Mouse (Mus musculus): Measurements from ENCODE around the gene Gpm6b. TPM values are rescaled to one million over a fixed set of nuclear protein-coding genes. Genes with fewer than 3 reads are reported as not detected.

The Gpm6b gene
- polyA plus RNA-seq, 1 experiment from 2014 or later: 312 TPM

DNA sequence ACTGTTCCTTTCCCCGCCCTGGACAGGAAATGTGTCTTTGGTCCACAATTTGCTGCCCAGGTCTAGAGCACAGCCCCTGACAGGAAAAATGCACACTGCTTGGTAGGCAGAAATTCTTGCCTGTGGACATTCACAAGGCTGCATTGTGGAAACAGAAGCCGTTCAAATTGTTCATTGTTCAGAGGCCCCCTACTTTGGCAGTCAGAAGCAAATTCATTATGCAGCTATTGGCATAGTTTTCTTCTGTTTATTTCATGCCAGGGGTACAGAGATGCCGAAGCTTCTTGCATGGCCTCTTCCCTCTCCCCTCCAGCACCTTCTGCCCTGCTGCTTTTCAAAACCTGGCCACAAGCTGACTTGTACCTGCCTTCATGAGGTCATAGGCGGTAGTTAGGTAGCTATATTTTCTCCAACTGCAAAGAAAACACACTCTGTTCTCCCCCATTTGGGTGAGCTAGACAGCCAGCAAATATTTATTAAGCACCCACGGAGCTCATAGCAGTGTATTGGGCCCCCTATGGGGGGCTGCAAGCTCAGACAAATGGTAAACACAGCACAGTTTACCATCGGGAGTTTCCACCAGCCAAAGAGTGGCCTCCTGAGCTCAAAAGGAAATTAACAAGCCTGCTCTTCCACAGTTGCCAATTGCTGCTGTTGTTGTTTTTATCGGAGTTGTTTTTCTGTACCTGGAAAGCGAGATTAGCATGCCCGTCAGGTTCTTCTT lies 48.2 kb downstream of the Gpm6b start:
- H3K27ac ChIP-seq (ENCODE audit: low read depth, low read length): peak overlapping the region; percentile 73
- no peaks in the 10 kb centered on the region; the same call in 1 of the 2 replicates for H3K27me3 ChIP-seq (replicated peaks; ENCODE audit: control insufficient read depth, insufficient read depth, low read length)
- H3K4me2 ChIP-seq (ENCODE audit: low read length): peak overlapping the region; percentile 3; the same call in 1 of the 2 replicates
- H3K4me1 ChIP-seq (ENCODE audit: control insufficient read depth, insufficient read depth, low read depth, low read length): peaks cover 7% of the 10 kb centered on the region
- no peaks in the 10 kb centered on the region for H3K9me3 ChIP-seq (ENCODE audit: control insufficient read depth, low read length)
- no peak overlapping the region for H3K4me3 ChIP-seq (ENCODE audit: low read length)
- ATAC-seq: peak; percentile 80
- 42% methylated on average over 9 of the region's 9 CpGs for WGBS
- no peak overlapping the region; the same call in 1 of the 2 replicates for H3K9ac ChIP-seq (ENCODE audit: low read depth, low read length)
- H3K36me3 ChIP-seq (ENCODE audit: control insufficient read depth, insufficient read depth, low read length): no peaks in the 10 kb centered on the region

DNA sequence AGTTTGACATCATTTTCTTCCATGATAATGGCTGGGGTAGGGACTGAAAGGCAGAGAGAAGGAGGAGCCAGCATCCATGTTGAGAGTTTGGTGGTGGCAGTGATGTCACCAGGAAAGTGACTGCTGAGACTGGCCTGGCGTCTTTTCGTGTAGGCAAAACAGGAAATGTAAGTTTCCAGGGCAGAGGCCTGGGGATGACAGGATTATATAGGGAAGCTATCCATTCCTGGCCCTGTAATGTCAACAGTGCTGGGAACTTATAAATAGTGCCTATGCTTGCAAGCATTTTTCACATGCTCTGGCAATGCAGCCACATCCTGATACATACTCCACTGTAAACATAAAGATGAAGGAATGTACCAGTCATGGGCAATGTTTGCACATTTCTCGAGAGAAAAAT lies 52.6 kb downstream of the Gpm6b start:
- Histone ChIP-seq H3K9ac (ENCODE audit: low read depth, low read length) (no peak overlapping the region), H3K4me2 (ENCODE audit: low read length) (no peak overlapping the region), H3K36me3 (ENCODE audit: control insufficient read depth, insufficient read depth, low read length) (no peaks in the 10 kb centered on the region), H3K27ac (ENCODE audit: low read depth, low read length) (no peak overlapping the region), H3K27me3 (replicated peaks; ENCODE audit: control insufficient read depth, insufficient read depth, low read length) (no peaks in the 10 kb centered on the region; the same call in 1 of the 2 replicates), H3K9me3 (ENCODE audit: control insufficient read depth, low read length) (no peaks in the 10 kb centered on the region), H3K4me3 (ENCODE audit: low read length) (no peak overlapping the region), H3K4me1 (ENCODE audit: control insufficient read depth, insufficient read depth, low read depth, low read length) (peaks cover 7% of the 10 kb centered on the region)
- no peak for ATAC-seq
- 57% methylated on average over 3 of the region's 3 CpGs for WGBS

GRCm38 (mm10) chrX:166293465-166293864 lies 54.8 kb downstream of the Gpm6b start:
- ATAC-seq: no peak
- Histone ChIP-seq H3K9me3 (ENCODE audit: control insufficient read depth, low read length) (no peaks in the 10 kb centered on the region), H3K4me2 (ENCODE audit: low read length) (no peak overlapping the region), H3K27me3 (replicated peaks; ENCODE audit: control insufficient read depth, insufficient read depth, low read length) (no peaks in the 10 kb centered on the region; the same call in 1 of the 2 replicates), H3K27ac (ENCODE audit: low read depth, low read length) (no peak overlapping the region), H3K4me3 (ENCODE audit: low read length) (no peak overlapping the region), H3K36me3 (ENCODE audit: control insufficient read depth, insufficient read depth, low read length) (no peaks in the 10 kb centered on the region), H3K9ac (ENCODE audit: low read depth, low read length) (no peak overlapping the region), H3K4me1 (ENCODE audit: control insufficient read depth, insufficient read depth, low read depth, low read length) (no peaks in the 10 kb centered on the region)
- 94% methylated on average over 3 of the region's 3 CpGs for WGBS

DNA sequence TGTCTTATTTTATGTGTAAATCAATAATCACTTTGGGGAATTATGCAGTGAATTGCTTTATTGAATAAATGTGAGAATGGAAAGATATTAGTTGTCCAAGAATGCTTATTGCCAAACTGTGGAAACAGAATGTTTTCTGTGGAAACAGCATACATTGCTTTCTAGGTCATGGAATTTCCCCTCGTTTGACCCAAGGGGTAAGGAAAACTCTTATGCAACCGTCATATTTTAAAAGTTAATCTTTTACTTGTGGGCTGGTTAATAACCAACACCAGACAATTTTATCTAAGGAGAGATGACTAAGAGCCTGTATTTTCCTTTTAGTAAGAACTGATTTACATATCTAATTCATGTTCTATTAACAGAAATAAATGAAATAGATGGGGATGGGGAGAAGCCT lies 64.1 kb downstream of the Gpm6b start:
- H3K27ac ChIP-seq (ENCODE audit: low read depth, low read length): no peak overlapping the region

DNA sequence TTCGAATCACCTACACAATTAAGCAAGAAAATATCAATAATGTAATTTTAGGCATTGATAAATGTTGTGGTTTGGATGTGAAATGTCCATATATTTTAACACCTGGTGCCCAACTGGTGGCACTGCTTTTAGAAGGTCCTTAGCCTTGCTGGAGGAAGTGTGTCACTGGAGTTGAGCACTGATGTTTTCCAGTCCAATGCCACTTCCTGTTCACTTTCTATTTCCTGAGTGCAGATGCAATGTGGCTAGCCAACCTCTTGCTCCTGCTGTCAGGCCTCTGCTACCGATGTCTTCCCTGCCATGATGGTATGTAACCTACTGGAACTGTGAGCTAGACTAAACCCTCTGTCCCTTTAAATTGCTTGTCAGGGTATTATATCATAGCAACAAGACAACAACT lies 65.6 kb downstream of the Gpm6b start:
- no peak overlapping the region for H3K9ac ChIP-seq (ENCODE audit: low read depth, low read length)
- WGBS: 85% methylated on average over 2 of the region's 2 CpGs

More for the DNA sequence above, 64.1 kb downstream of the Gpm6b start:
- Histone ChIP-seq H3K9me3 (ENCODE audit: control insufficient read depth, low read length) (no peaks in the 10 kb centered on the region), H3K9ac (ENCODE audit: low read depth, low read length) (no peak overlapping the region), H3K4me3 (ENCODE audit: low read length) (no peak overlapping the region), H3K36me3 (ENCODE audit: control insufficient read depth, insufficient read depth, low read length) (no peaks in the 10 kb centered on the region), H3K4me2 (ENCODE audit: low read length) (no peak overlapping the region), H3K27me3 (replicated peaks; ENCODE audit: control insufficient read depth, insufficient read depth, low read length) (no peaks in the 10 kb centered on the region; the same call in 1 of the 2 replicates), H3K4me1 (ENCODE audit: control insufficient read depth, insufficient read depth, low read depth, low read length) (no peaks in the 10 kb centered on the region)
- 67% methylated on average over 2 of the region's 2 CpGs for WGBS
- ATAC-seq: no peak

DNA sequence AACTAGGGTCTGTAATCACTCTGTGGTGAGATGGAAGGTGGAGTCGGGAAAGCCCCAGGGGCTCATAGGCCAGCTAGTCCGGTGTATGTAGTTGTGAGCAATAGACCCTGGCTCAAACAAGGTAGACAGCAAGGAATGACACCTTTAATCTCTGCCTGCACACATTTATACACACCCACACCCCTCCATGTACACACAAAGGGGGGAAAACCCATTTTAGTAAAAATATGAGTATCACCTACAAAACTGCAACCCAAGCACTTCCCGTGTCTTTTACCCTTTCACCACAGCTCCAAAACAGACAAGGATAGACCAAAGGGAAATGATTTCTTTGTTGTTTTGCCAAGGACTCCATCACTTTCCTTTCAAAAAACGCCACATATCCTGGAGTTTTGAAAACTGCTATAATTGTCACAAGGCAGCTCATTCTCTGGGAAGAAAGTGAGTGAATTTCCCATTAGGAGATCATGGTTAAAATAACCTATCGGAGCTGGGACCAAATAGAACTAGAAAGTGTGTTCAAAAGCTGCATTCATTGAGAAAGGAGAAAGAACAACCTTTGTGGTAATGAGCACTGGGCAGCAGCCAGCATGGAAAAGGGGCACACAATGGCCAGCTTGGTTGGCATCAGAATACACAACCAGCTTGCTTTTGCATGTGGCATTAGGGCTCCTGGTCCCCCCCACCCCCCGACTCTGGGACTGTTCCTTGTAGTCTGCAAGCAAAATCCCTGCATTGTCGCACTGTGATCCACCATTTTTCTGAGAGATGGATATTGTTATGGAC lies 68.9 kb downstream of the Gpm6b start:
- WGBS: 68% methylated on average over 7 of the region's 7 CpGs
- Histone ChIP-seq H3K9ac (ENCODE audit: low read depth, low read length) (no peak overlapping the region), H3K9me3 (ENCODE audit: control insufficient read depth, low read length) (no peaks in the 10 kb centered on the region), H3K4me1 (ENCODE audit: control insufficient read depth, insufficient read depth, low read depth, low read length) (no peaks in the 10 kb centered on the region), H3K4me3 (ENCODE audit: low read length) (no peak overlapping the region), H3K4me2 (ENCODE audit: low read length) (no peak overlapping the region), H3K27me3 (replicated peaks; ENCODE audit: control insufficient read depth, insufficient read depth, low read length) (no peaks in the 10 kb centered on the region; the same call in 1 of the 2 replicates), H3K27ac (ENCODE audit: low read depth, low read length) (peak overlapping the region; percentile 44; the same call in 1 of the 2 replicates), H3K36me3 (ENCODE audit: control insufficient read depth, insufficient read depth, low read length) (no peaks in the 10 kb centered on the region)
- peak; percentile 79 for ATAC-seq

More for the DNA sequence above, 65.6 kb downstream of the Gpm6b start:
- Histone ChIP-seq H3K4me3 (ENCODE audit: low read length) (no peak overlapping the region), H3K36me3 (ENCODE audit: control insufficient read depth, insufficient read depth, low read length) (no peaks in the 10 kb centered on the region), H3K9me3 (ENCODE audit: control insufficient read depth, low read length) (no peaks in the 10 kb centered on the region), H3K27ac (ENCODE audit: low read depth, low read length) (no peak overlapping the region), H3K27me3 (replicated peaks; ENCODE audit: control insufficient read depth, insufficient read depth, low read length) (no peaks in the 10 kb centered on the region; the same call in 1 of the 2 replicates), H3K4me2 (ENCODE audit: low read length) (no peak overlapping the region), H3K4me1 (ENCODE audit: control insufficient read depth, insufficient read depth, low read depth, low read length) (no peaks in the 10 kb centered on the region)
- ATAC-seq: no peak

DNA sequence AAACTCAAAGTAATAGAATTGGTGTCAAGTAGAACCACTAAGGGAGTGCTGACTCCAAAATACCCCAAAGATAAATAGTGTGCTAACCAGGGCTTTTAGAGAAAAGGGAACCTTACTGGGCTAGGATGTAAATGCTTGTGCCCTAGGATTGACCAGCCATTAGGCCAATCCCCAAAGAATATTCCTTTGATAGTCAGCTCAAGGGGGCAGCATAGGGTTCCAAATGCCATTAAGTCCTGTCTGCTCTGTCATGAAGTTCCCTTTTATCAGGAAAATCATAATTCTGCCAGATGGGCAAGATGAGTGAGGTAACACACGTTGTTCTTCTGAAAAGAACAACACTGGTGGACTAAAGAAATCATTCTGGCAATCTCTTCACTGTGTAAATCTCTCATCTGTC lies 70.1 kb downstream of the Gpm6b start:
- ATAC-seq: no peak
- no peak overlapping the region for H3K4me2 ChIP-seq (ENCODE audit: low read length)
- H3K9me3 ChIP-seq (ENCODE audit: control insufficient read depth, low read length): no peaks in the 10 kb centered on the region
- no peaks in the 10 kb centered on the region for H3K36me3 ChIP-seq (ENCODE audit: control insufficient read depth, insufficient read depth, low read length)
- H3K4me1 ChIP-seq (ENCODE audit: control insufficient read depth, insufficient read depth, low read depth, low read length): no peaks in the 10 kb centered on the region
- H3K27me3 ChIP-seq (replicated peaks; ENCODE audit: control insufficient read depth, insufficient read depth, low read length): no peaks in the 10 kb centered on the region; the same call in 1 of the 2 replicates
- no peak overlapping the region for H3K4me3 ChIP-seq (ENCODE audit: low read length)
- no peak overlapping the region for H3K9ac ChIP-seq (ENCODE audit: low read depth, low read length)
- no peak overlapping the region for H3K27ac ChIP-seq (ENCODE audit: low read depth, low read length)
- 31% methylated on average over 1 of the region's 1 CpGs for WGBS

- Histone ChIP-seq H3K27ac (ENCODE audit: low read depth, low read length) (0 out of 2 replicates have a peak overlapping the region, but pooled peaks have one; percentile 23), H3K9me3 (ENCODE audit: control insufficient read depth, low read length) (no peaks in the 10 kb centered on the region), H3K4me1 (ENCODE audit: control insufficient read depth, insufficient read depth, low read depth, low read length) (0 out of 2 replicates have a peak, but pooled peaks cover 3% of the 10 kb centered on the region), H3K36me3 (ENCODE audit: control insufficient read depth, insufficient read depth, low read length) (no peaks in the 10 kb centered on the region), H3K4me3 (ENCODE audit: low read length) (no peak overlapping the region), H3K27me3 (replicated peaks; ENCODE audit: control insufficient read depth, insufficient read depth, low read length) (no peaks in the 10 kb centered on the region), H3K9ac (ENCODE audit: low read depth, low read length) (no peak overlapping the region), H3K4me2 (ENCODE audit: low read length) (no peak overlapping the region)
- no peak for ATAC-seq
- 56% methylated on average over 1 of the region's 1 CpGs for WGBS
Measured at GRCm38 (mm10) chrX:166315251-166315650, 76.5 kb downstream of the Gpm6b start.
